Mouse (Mus musculus) cerebellum, adult 11-12 months (tissue): ENCODE measurements around the gene Mta3.

Source experiments
- DNase-seq: peaks from one replicate; pipeline ENCODE4 v3.0.0; 2022

The Mta3 gene

GRCm38 (mm10) chr17:83706116-83706593, at the start of gene Mta3:
Gene Mta3, plus strand, starts transcription at chr17:83706163.
- DNase-seq, result peak; percentile 75

GRCm38 (mm10) chr17:83657375-83657774, 48.6 kb upstream of the Mta3 start:
- DNase-seq, result no peak

GRCm38 (mm10) chr17:83658943-83659342, 47.0 kb upstream of the Mta3 start:
- DNase-seq, result no peak

- no peak for DNase-seq
Measured at GRCm38 (mm10) chr17:83664761-83665160, 41.2 kb upstream of the Mta3 start.

GRCm38 (mm10) chr17:83666597-83667287, 39.2 kb upstream of the Mta3 start:
- no peak for DNase-seq

- no peak for DNase-seq
Measured at GRCm38 (mm10) chr17:83667934-83668690, 37.9 kb upstream of the Mta3 start.

GRCm38 (mm10) chr17:83672685-83673084, 33.3 kb upstream of the Mta3 start:
- DNase-seq, result no peak

GRCm38 (mm10) chr17:83677370-83677769, 28.6 kb upstream of the Mta3 start:
- no peak for DNase-seq

- no peak for DNase-seq
Measured at GRCm38 (mm10) chr17:83681977-83682376, 24.0 kb upstream of the Mta3 start.

GRCm38 (mm10) chr17:83684475-83684874, 21.5 kb upstream of the Mta3 start:
- DNase-seq, result no peak

GRCm38 (mm10) chr17:83690418-83690817, 15.5 kb upstream of the Mta3 start:
- DNase-seq, result no peak

GRCm38 (mm10) chr17:83691379-83691778, 14.6 kb upstream of the Mta3 start:
- no peak for DNase-seq

GRCm38 (mm10) chr17:83693941-83694340, 12.0 kb upstream of the Mta3 start:
- no peak for DNase-seq

- DNase-seq, result no peak
Measured at GRCm38 (mm10) chr17:83695785-83696184, 10.2 kb upstream of the Mta3 start.

- DNase-seq, result no peak
Measured at GRCm38 (mm10) chr17:83699062-83699724, 6.8 kb upstream of the Mta3 start.

GRCm38 (mm10) chr17:83700125-83700524, 5.8 kb upstream of the Mta3 start:
- DNase-seq, result no peak

GRCm38 (mm10) chr17:83704469-83704868, 1.5 kb upstream of the Mta3 start:
- DNase-seq, result no peak

- peak; percentile 74 for DNase-seq
Measured at GRCm38 (mm10) chr17:83705352-83706115, 429 bp upstream of the Mta3 start.

- DNase-seq, result peak; percentile 64
Measured at GRCm38 (mm10) chr17:83706594-83707126, 697 bp downstream of the Mta3 start.

- no peak for DNase-seq
Measured at GRCm38 (mm10) chr17:83707372-83707771, 1.4 kb downstream of the Mta3 start.

GRCm38 (mm10) chr17:83707846-83708245, 1.9 kb downstream of the Mta3 start:
- DNase-seq, result no peak

GRCm38 (mm10) chr17:83708256-83708655, 2.3 kb downstream of the Mta3 start:
- no peak for DNase-seq

GRCm38 (mm10) chr17:83708891-83709290, 2.9 kb downstream of the Mta3 start:
- DNase-seq, result no peak
